Mouse (Mus musculus): ENCODE measurements around the gene Timm50.

The Timm50 gene

GRCm38 (mm10) chr7:28326457-28326856, 14.6 kb upstream of the Timm50 start:
- in situ Hi-C loops (cut with MboI, MseI), result no loop called here

GRCm38 (mm10) chr7:28325293-28325692, 13.4 kb upstream of the Timm50 start:
- in situ Hi-C loops (cut with MboI, MseI), result no loop called here

- in situ Hi-C loops (cut with MboI, MseI), result no loop called here
Measured at GRCm38 (mm10) chr7:28321974-28322720, 10.3 kb upstream of the Timm50 start.

- in situ Hi-C loops (cut with MboI, MseI), result loop anchor here (10.0 kb wide), 1 partner anchor 844 kb away; the partner anchor contains the start of gene Sertad3
Measured at GRCm38 (mm10) chr7:28318714-28319113, 6.8 kb upstream of the Timm50 start.

GRCm38 (mm10) chr7:28318036-28318435, 6.2 kb upstream of the Timm50 start:
- in situ Hi-C loops (cut with MboI, MseI), result loop anchor here (10.0 kb wide), 1 partner anchor 843 kb away; the partner anchor contains the start of gene Sertad3

GRCm38 (mm10) chr7:28311151-28311925, 534 bp downstream of the Timm50 start:
- in situ Hi-C loops (cut with MboI, MseI), result loop anchor here (10.0 kb wide), 1 partner anchor 837 kb away; the partner anchor contains the start of gene Sertad3

- in situ Hi-C loops (cut with MboI, MseI), result loop anchor here (10.0 kb wide), 1 partner anchor 835 kb away; the partner anchor contains the start of gene Sertad3
Measured at GRCm38 (mm10) chr7:28309737-28310136, 2.1 kb downstream of the Timm50 start.

GRCm38 (mm10) chr7:28306216-28306615, 5.7 kb downstream of the Timm50 start:
- in situ Hi-C loops (cut with MboI, MseI), result no loop called here

GRCm38 (mm10) chr7:28305641-28306040, 6.2 kb downstream of the Timm50 start:
- in situ Hi-C loops (cut with MboI, MseI), result no loop called here

- in situ Hi-C loops (cut with MboI, MseI), result no loop called here
Measured at GRCm38 (mm10) chr7:28301616-28302433, 10.0 kb downstream of the Timm50 start, which contains the start of gene Dll3. TSS of gene Dll3 (minus strand) at chr7:28302238.

- in situ Hi-C loops (cut with MboI, MseI), result no loop called here
Measured at GRCm38 (mm10) chr7:28298837-28299625, 12.8 kb downstream of the Timm50 start.

GRCm38 (mm10) chr7:28294481-28294880, 17.4 kb downstream of the Timm50 start:
- in situ Hi-C loops (cut with MboI, MseI), result no loop called here

- in situ Hi-C loops (cut with MboI, MseI), result no loop called here
Measured at GRCm38 (mm10) chr7:28290638-28291590, 21.0 kb downstream of the Timm50 start, which contains the start of gene Selenov. TSS of gene Selenov (minus strand) at chr7:28291186.

- in situ Hi-C loops (cut with MboI, MseI), result no loop called here
Measured at GRCm38 (mm10) chr7:28290165-28290564, 21.7 kb downstream of the Timm50 start.

GRCm38 (mm10) chr7:28280630-28281029, 31.2 kb downstream of the Timm50 start:
- in situ Hi-C loops (cut with MboI, MseI), result no loop called here

GRCm38 (mm10) chr7:28278279-28278652, 33.6 kb downstream of the Timm50 start:
- in situ Hi-C loops (cut with MboI, MseI), result loop anchor here (5.0 kb wide), 1 partner anchor 101 kb away; the partner anchor contains the start of gene Dyrk1b

- in situ Hi-C loops (cut with MboI, MseI), result loop anchor here (5.0 kb wide), 1 partner anchor 100 kb away; the partner anchor contains the start of gene Dyrk1b
Measured at GRCm38 (mm10) chr7:28277615-28278278, 34.1 kb downstream of the Timm50 start, which contains the start of gene Eid2b. TSS of gene Eid2b (plus strand) at chr7:28277739.

GRCm38 (mm10) chr7:28277237-28277614, 34.6 kb downstream of the Timm50 start:
- in situ Hi-C loops (cut with MboI, MseI), result loop anchor here (5.0 kb wide), 1 partner anchor 100 kb away; the partner anchor contains the start of gene Dyrk1b

GRCm38 (mm10) chr7:28271761-28272160, 40.1 kb downstream of the Timm50 start:
- in situ Hi-C loops (cut with MboI, MseI), result no loop called here

Measured in T-helper 2 cell (primary cell).